Comparison of ENCODE assay signal across 8 mouse cellular contexts in genomic region chr10:3507484-3508221, GRCm38 (mm10). TPM values are rescaled to one million over a fixed set of nuclear protein-coding genes. Genes with fewer than 3 reads are reported as not detected.
DNase-seq lines count a peak whose midpoint lies in the region; ATAC-seq lines count a peak whose summit lies in the region.

No protein-coding gene starts in this region.

- peak; percentile 87 for DNase-seq in retina, postnatal 1 day
- DNase-seq in retina, embryonic 14.5 days (ENCODE audit: low spot score): no peak
- DNase-seq in layer of hippocampus, postnatal 10 days (ENCODE audit: low spot score in 2 of 2): peak; percentile 76 to 82
- DNase-seq in urinary bladder, adult 2 months (ENCODE audit: low spot score): peak; percentile 52

- WGBS in forebrain, embryonic 16.5 days: 31% methylated on average over 8 of the region's 8 CpGs
- 41% methylated on average over 8 of the region's 8 CpGs for WGBS in hindbrain, embryonic 16.5 days
- 72% methylated on average over 8 of the region's 8 CpGs for WGBS in midbrain, embryonic 12.5 days

- peaks cover 19% of the 10 kb centered on the region for H3K4me1 ChIP-seq in forebrain, embryonic 16.5 days (replicated peaks; ENCODE audit: control insufficient read depth, insufficient read depth, low read length)
- H3K4me1 ChIP-seq in hindbrain, embryonic 16.5 days (ENCODE audit: control insufficient read depth, insufficient read depth, low read depth, low read length): peaks cover 8% of the 10 kb centered on the region
- H3K4me1 ChIP-seq in midbrain, embryonic 12.5 days: peaks cover 11% of the 10 kb centered on the region; the same call in 1 of the 2 replicates

- H3K9me3 ChIP-seq in forebrain, embryonic 16.5 days (ENCODE audit: control insufficient read depth, low read length): no peaks in the 10 kb centered on the region
- H3K9me3 ChIP-seq in hindbrain, embryonic 16.5 days (ENCODE audit: control insufficient read depth, low read length): no peaks in the 10 kb centered on the region
- H3K9me3 ChIP-seq in midbrain, embryonic 12.5 days: no peaks in the 10 kb centered on the region

- H3K36me3 ChIP-seq in forebrain, embryonic 16.5 days (ENCODE audit: control insufficient read depth, insufficient read depth): no peaks in the 10 kb centered on the region
- no peaks in the 10 kb centered on the region for H3K36me3 ChIP-seq in hindbrain, embryonic 16.5 days (ENCODE audit: control insufficient read depth, insufficient read depth, low read length)
- H3K36me3 ChIP-seq in midbrain, embryonic 12.5 days: no peaks in the 10 kb centered on the region

- no peaks in the 10 kb centered on the region for H3K27me3 ChIP-seq in forebrain, embryonic 16.5 days (replicated peaks; ENCODE audit: control insufficient read depth, insufficient read depth, low read length)
- H3K27me3 ChIP-seq in hindbrain, embryonic 16.5 days (replicated peaks; ENCODE audit: control insufficient read depth, insufficient read depth, low read length): no peaks in the 10 kb centered on the region
- no peaks in the 10 kb centered on the region for H3K27me3 ChIP-seq in midbrain, embryonic 12.5 days

- H3K27ac ChIP-seq in forebrain, embryonic 16.5 days (ENCODE audit: low read length): no peak overlapping the region
- H3K27ac ChIP-seq in hindbrain, embryonic 16.5 days (ENCODE audit: low read depth, low read length): no peak overlapping the region
- H3K27ac ChIP-seq in midbrain, embryonic 12.5 days (replicated peaks): no peak overlapping the region

- ATAC-seq in forebrain, embryonic 16.5 days: peak; percentile 81
- peak; percentile 70 for ATAC-seq in hindbrain, embryonic 16.5 days
- ATAC-seq in midbrain, embryonic 12.5 days (ENCODE audit: low FRiP score, low read depth): peak; percentile 62
- ATAC-seq in monocyte, adult 5-6 weeks (replicated peaks; ENCODE audit: insufficient number of reproducible peaks, low FRiP score, low TSS enrichment, poor library complexity, severe bottlenecking): no peak

- H3K4me2 ChIP-seq in forebrain, embryonic 16.5 days (ENCODE audit: low read length): no peak overlapping the region
- H3K4me2 ChIP-seq in hindbrain, embryonic 16.5 days (ENCODE audit: low read length): no peak overlapping the region
- no peak overlapping the region for H3K4me2 ChIP-seq in midbrain, embryonic 12.5 days (replicated peaks)

- H3K9ac ChIP-seq in forebrain, embryonic 16.5 days (replicated peaks; ENCODE audit: low read depth, low read length): no peak overlapping the region
- H3K9ac ChIP-seq in hindbrain, embryonic 16.5 days (ENCODE audit: low read depth, low read length): no peak overlapping the region
- no peak overlapping the region for H3K9ac ChIP-seq in midbrain, embryonic 12.5 days (replicated peaks)

- no peak overlapping the region for H3K4me3 ChIP-seq in forebrain, embryonic 16.5 days (replicated peaks; ENCODE audit: low read length)
- no peak overlapping the region for H3K4me3 ChIP-seq in hindbrain, embryonic 16.5 days (ENCODE audit: low read length)
- no peak overlapping the region for H3K4me3 ChIP-seq in midbrain, embryonic 12.5 days

RNA-seq across cellular contexts. Expression of gene Iyd, which starts 32.4 kb away (rescaled TPM):
- polyA plus RNA-seq in forebrain, embryonic 16.5 days (2015; fragmentation: Nextera tagmentation; extraction: Ambion mirVana): 0.15 and 0.22 TPM in 2 replicates
- 0.68 and 0.87 TPM in 2 replicates for polyA plus RNA-seq in hindbrain, embryonic 16.5 days (2015; fragmentation: Nextera tagmentation; extraction: Ambion mirVana)
- total RNA-seq in layer of hippocampus, postnatal 10 days (2021): 1 to 10 TPM; 4.8 to 6.2 TPM
- polyA plus RNA-seq in midbrain, embryonic 12.5 days (2016; fragmentation: Nextera tagmentation; extraction: Ambion mirVana): 0.11 TPM in 1 of 2 replicates, not detected in the other
- polyA plus RNA-seq in urinary bladder, adult 2 months (2012; rRNA removed): 0.10 and 0.26 TPM in 2 replicates
- total RNA-seq in monocyte, adult 5-6 weeks (2017): not detected in 3 replicates
